Mouse (Mus musculus) limb, embryonic 14.5 days (tissue): ENCODE data around the gene Gm43720. TPM values are rescaled to one million over a fixed set of nuclear protein-coding genes. Genes with fewer than 3 reads are reported as not detected.

Source experiments
- ATAC-seq: fragments of 200-750 bp; cut with Nextera tagmentation; 2 replicates; pipeline ENCODE4 v1.8.0; 2017; ENCODE audit warnings: low read depth, moderate number of reproducible peaks, moderate TSS enrichment; ENCODE audit not compliant: low FRiP score
- DNase-seq: peaks from one replicate; pipeline ENCODE4 v3.0.0-alpha.2; 2015; ENCODE audit warnings: low spot score
- H3K27ac ChIP-seq: fragments of 300-500 bp; sonication (generic); replicated peaks from 2 replicates; pipeline ENCODE4 v1.5.1; 2014; ENCODE audit warnings: low read depth, mild to moderate bottlenecking, low read length, moderate library complexity, mixed read lengths
- H3K27me3 ChIP-seq: fragments of 300-500 bp; sonication (generic); 2 replicates; pipeline ENCODE4 v1.6.1; 2014; ENCODE audit warnings: low read length, mixed read lengths; ENCODE audit not compliant: control insufficient read depth, insufficient read depth
- H3K36me3 ChIP-seq: fragments of 300-500 bp; sonication (generic); 2 replicates; pipeline ENCODE4 v1.6.1; 2014; ENCODE audit warnings: mild to moderate bottlenecking, low read length, moderate library complexity, mixed read lengths; ENCODE audit not compliant: control insufficient read depth, insufficient read depth
- H3K4me1 ChIP-seq: fragments of 300-500 bp; sonication (generic); 2 replicates; pipeline ENCODE4 v1.6.1; 2014; ENCODE audit warnings: antibody characterized with exemption, low read length, mixed read lengths; ENCODE audit not compliant: control insufficient read depth, insufficient read depth
- H3K4me2 ChIP-seq: fragments of 300-500 bp; sonication (generic); replicated peaks from 2 replicates; pipeline ENCODE4 v1.6.1; 2014; ENCODE audit warnings: low read depth, mild to moderate bottlenecking, low read length, moderate library complexity; ENCODE audit not compliant: severe bottlenecking
- H3K4me3 ChIP-seq: fragments of 300-500 bp; sonication (generic); replicated peaks from 2 replicates; pipeline ENCODE4 v1.5.1; 2014; ENCODE audit warnings: low read length
- H3K9ac ChIP-seq: fragments of 300-500 bp; sonication (generic); 2 replicates; pipeline ENCODE4 v1.6.1; 2014; ENCODE audit warnings: mild to moderate bottlenecking, low read depth, low read length, moderate library complexity; ENCODE audit not compliant: severe bottlenecking
- H3K9me3 ChIP-seq: fragments of 300-500 bp; sonication (generic); 2 replicates; pipeline ENCODE4 v1.6.1; 2016; ENCODE audit warnings: low read length; ENCODE audit not compliant: control insufficient read depth
- POLR2A ChIP-seq: fragments of 200-500 bp; IDR thresholded peaks from 2 replicates; pipeline ENCODE4 v1.8.0; 2012; ENCODE audit warnings: inconsistent platforms, mild to moderate bottlenecking, moderate library complexity, borderline replicate concordance; ENCODE audit not compliant: insufficient read depth, insufficient read length; ENCODE audit errors: extremely low read depth
- WGBS: fragments of 180-500 bp; shearing (Covaris S2); extraction: QIAGEN DNeasy Blood & Tissue Kit; methylation state at CpG from one replicate; pipeline ENCODE4 v1.1.7; 2014; 5-methylcytosine and 5-hydroxymethylcytosine counted together
- polyA plus RNA-seq, 2 experiments: library from polyadenylated mRNA; depleted of rRNA in 1 of 2; stranded (reverse) in 1 of 2; unstranded in 1 of 2; fragments of >200 nt; fragmentation: Nextera tagmentation in 1 of 2; extraction: Ambion mirVana in 1 of 2; gene quantifications; 2 replicates each; pipeline versions ENCODE4 v1.2.1 to v1.2.3; 2012 to 2014

The Gm43720 gene
- polyA plus RNA-seq, 2 experiments: 0.15 to 0.18 TPM

- 72% methylated on average over 4 of the region's 4 CpGs for WGBS
- no peak overlapping the region for H3K4me2 ChIP-seq
Measured at GRCm38 (mm10) chr5:138262001-138262400, 17.8 kb downstream of the Gm43720 start.

DNA sequence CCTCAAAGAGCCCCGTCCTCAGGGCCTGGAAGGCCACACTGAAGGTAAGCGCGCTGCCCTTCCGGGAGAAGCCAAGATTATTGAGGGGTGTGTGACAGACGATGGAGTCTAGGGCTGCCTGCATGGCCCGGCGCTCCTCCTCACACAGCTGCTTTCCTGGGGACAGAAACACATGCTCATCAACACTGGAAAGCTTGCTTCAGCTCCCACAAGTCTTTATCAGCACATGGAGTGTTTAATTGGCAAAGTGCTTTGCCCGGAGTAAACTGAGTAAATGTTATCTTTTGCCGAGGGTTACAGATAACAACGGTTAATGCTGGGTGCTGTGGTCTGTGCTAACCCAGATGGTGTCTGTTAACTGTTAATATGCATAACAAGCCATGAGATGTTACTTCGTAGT lies 18.9 kb downstream of the Gm43720 start:
- ATAC-seq (no peak), DNase-seq (no peak)
- Histone ChIP-seq H3K4me3 (no peak overlapping the region), H3K4me2 (no peak overlapping the region), H3K27ac (no peak overlapping the region), H3K27me3 (no peaks in the 10 kb centered on the region), H3K36me3 (peaks cover 47% of the 10 kb centered on the region), H3K9ac (no peak overlapping the region), H3K9me3 (no peaks in the 10 kb centered on the region), H3K4me1 (peaks cover 19% of the 10 kb centered on the region)
- WGBS: 89% methylated on average over 11 of the region's 11 CpGs
- TF ChIP-seq POLR2A: no peak

More at GRCm38 (mm10) chr5:138262001-138262400, 17.8 kb downstream of the Gm43720 start:
- Histone ChIP-seq H3K36me3 (peaks cover 47% of the 10 kb centered on the region), H3K27me3 (no peaks in the 10 kb centered on the region), H3K27ac (no peak overlapping the region), H3K4me3 (no peak overlapping the region), H3K4me1 (peaks cover 13% of the 10 kb centered on the region), H3K9me3 (no peaks in the 10 kb centered on the region), H3K9ac (no peak overlapping the region)
- ATAC-seq: no peak
- no peak for DNase-seq
- TF ChIP-seq POLR2A: no peak

DNA sequence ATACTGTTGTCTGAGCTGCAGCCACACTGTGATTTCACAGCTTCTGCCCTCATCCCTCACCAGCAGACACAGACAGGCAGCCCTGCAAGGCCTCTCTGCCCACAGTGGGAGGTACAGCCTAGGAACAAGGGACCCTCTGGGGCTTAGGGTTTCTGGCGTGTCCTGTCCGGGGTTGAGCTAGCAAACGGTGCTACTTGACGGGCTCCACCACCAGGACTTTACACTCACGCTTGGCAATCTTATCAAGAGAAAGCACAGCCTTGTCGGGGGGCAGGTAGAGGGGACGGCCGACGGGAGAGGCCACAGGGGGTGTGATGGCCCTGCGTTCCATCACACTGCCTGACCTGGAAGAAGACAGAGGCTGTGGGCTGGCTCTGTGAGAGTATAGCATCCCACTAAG lies 19.7 kb downstream of the Gm43720 start:
- Histone ChIP-seq H3K27ac (no peak overlapping the region), H3K4me2 (no peak overlapping the region), H3K9ac (no peak overlapping the region), H3K4me1 (peaks cover 20% of the 10 kb centered on the region), H3K36me3 (peaks cover 47% of the 10 kb centered on the region), H3K4me3 (no peak overlapping the region), H3K9me3 (no peaks in the 10 kb centered on the region), H3K27me3 (no peaks in the 10 kb centered on the region)
- no peak for TF ChIP-seq POLR2A
- peak; percentile 2 for DNase-seq
- no peak for ATAC-seq
- 90% methylated on average over 10 of the region's 10 CpGs for WGBS

GRCm38 (mm10) chr5:138258993-138259392 lies 20.8 kb downstream of the Gm43720 start:
- Histone ChIP-seq H3K36me3 (peaks cover 47% of the 10 kb centered on the region), H3K4me2 (no peak overlapping the region), H3K9me3 (no peaks in the 10 kb centered on the region), H3K4me1 (peaks cover 19% of the 10 kb centered on the region), H3K9ac (no peak overlapping the region), H3K4me3 (no peak overlapping the region), H3K27me3 (no peaks in the 10 kb centered on the region), H3K27ac (no peak overlapping the region)
- 51% methylated on average over 7 of the region's 7 CpGs for WGBS
- DNase-seq (no peak), ATAC-seq (no peak)
- no peak for TF ChIP-seq POLR2A

DNA sequence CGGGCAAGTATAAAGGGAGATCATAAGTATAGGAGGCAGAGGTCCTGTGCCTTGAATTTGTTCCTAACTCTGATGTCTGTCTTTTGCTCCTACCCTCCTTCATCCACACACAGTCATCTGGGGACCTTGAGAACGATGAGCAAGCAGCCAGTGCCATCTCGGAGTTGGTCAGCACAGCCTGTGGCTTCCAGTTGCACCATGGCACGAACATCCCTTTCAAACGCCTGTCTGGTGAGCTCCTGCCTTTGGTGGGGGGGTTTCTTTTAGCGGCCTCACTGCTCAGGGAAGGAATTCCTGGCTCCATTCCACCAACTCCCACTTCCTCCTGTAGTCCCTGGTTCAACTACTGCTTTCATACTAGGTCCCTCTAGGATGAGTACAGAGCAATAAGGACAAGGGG lies 21.2 kb downstream of the Gm43720 start:
- WGBS: 83% methylated on average over 6 of the region's 6 CpGs
- Histone ChIP-seq H3K27me3 (no peaks in the 10 kb centered on the region), H3K9me3 (no peaks in the 10 kb centered on the region), H3K4me3 (no peak overlapping the region), H3K36me3 (peaks cover 47% of the 10 kb centered on the region), H3K27ac (no peak overlapping the region), H3K4me2 (no peak overlapping the region), H3K9ac (no peak overlapping the region), H3K4me1 (peaks cover 19% of the 10 kb centered on the region)
- TF ChIP-seq POLR2A: no peak
- ATAC-seq (no peak), DNase-seq (peak; percentile 4)

DNA sequence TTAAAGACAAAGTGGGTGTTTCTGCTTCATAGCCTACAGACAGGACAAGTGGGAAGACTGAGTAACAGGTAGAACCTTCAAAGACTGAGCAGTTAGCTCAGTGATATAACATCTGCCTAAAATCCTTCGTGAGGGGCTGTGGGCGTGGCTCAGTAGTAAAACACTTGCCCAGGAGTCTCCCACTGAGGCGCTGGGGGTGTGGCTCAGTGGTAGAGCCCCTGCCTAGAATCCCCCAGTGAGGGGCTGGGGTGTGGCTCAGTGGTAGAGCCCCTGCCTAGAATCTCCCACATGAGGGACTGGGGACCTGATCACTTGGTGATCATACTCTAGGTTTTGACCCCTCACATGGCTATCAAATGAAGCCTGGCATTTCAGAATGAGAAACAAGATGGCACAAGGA lies 21.7 kb downstream of the Gm43720 start:
- 81% methylated on average over 3 of the region's 3 CpGs for WGBS
- H3K4me3 ChIP-seq: no peak overlapping the region
- ATAC-seq: no peak
- no peak overlapping the region for H3K9ac ChIP-seq
- H3K36me3 ChIP-seq: peaks cover 47% of the 10 kb centered on the region
- TF ChIP-seq POLR2A: no peak
- no peak overlapping the region for H3K4me2 ChIP-seq
- H3K27ac ChIP-seq: no peak overlapping the region
- no peaks in the 10 kb centered on the region for H3K27me3 ChIP-seq
- H3K9me3 ChIP-seq: no peaks in the 10 kb centered on the region
- H3K4me1 ChIP-seq: peaks cover 18% of the 10 kb centered on the region
- peak; percentile 2 for DNase-seq
